Mouse (Mus musculus) liver, adult 2 months (tissue): Measurements from ENCODE around the gene Trpv4.
A peak's percentile ranks its signal among the peaks of the same experiment; 100 is the strongest.

Experiments used
- CTCF ChIP-seq: fragments of 200-500 bp; IDR thresholded peaks from 2 replicates; pipeline ENCODE4 v1.5.1; 2011; ENCODE audit warnings: low read depth, low read length, control low read depth
- POLR2A ChIP-seq: fragments of 200-500 bp; IDR thresholded peaks from 2 replicates; pipeline ENCODE4 v1.6.1; 2011; ENCODE audit warnings: low read length, control low read depth; ENCODE audit not compliant: insufficient read depth; ENCODE audit errors: extremely low read depth

DNA sequence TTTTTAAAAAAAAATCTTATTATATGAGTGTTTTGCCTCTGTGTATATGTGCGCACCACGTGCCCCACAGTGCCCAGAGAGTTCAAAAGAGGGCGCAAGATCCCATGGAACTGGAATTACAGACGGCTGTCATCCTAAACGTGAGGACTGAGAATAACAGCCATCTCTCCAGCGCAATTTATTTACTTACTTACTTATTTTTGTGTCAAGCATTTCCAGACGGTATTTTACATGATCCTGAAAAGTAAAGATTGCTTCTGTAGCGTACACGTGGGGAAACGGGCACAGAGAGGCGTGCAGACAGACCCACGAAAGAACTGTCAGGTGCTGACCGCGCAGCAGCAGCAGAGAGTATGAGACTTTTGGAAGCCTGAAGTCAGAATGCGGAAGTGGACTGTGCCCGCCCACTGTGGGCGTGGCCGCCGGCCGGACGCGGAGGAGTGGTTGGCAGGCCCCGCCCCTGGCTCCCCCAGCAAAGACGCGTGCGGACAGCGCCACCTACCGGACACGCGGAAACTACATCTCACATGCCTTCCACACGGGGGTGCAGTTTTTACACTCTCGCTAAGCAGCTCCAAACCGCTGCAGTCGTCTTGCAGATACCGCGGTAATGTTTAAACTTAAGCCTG, 9.1 kb upstream of the Trpv4 start:
- peak; percentile 100 for TF ChIP-seq CTCF
- peak; percentile 74 for TF ChIP-seq POLR2A
